Mouse (Mus musculus): ENCODE results near the gene Atp5e. TPM values are rescaled to one million over a fixed set of nuclear protein-coding genes. Genes with fewer than 3 reads are reported as not detected.

The Atp5e gene
- polyA plus RNA-seq, 1 experiment: 1,071 TPM

- Histone ChIP-seq H3K36me3 (ENCODE audit: control insufficient read depth, insufficient read depth, low read length) (no peaks in the 10 kb centered on the region), H3K27me3 (replicated peaks; ENCODE audit: control insufficient read depth, insufficient read depth, low read length) (no peaks in the 10 kb centered on the region), H3K4me3 (ENCODE audit: insufficient read depth, low read depth, low read length) (no peak overlapping the region), H3K4me1 (ENCODE audit: control insufficient read depth, insufficient read depth, low read length) (no peaks in the 10 kb centered on the region; the same call in 1 of the 2 replicates), H3K27ac (ENCODE audit: insufficient read depth, low read depth, low read length) (no peak overlapping the region)
- TF ChIP-seq POLR2A (IDR thresholded peaks at IDR 0.05; ENCODE audit: low read depth, low read length) (no peak), CTCF (conservative IDR thresholded peaks at IDR 0.05; ENCODE audit: insufficient read depth, insufficient read length, low read depth, low read length) (no peak)
- no peak for DNase-seq
- 86% methylated on average over 9 of the region's 9 CpGs for WGBS
Measured at GRCm38 (mm10) chr2:174439961-174440360, 23.9 kb downstream of the Atp5e start.

GRCm38 (mm10) chr2:174439450-174439838, 24.5 kb downstream of the Atp5e start:
- Histone ChIP-seq H3K36me3 (ENCODE audit: control insufficient read depth, insufficient read depth, low read length) (no peaks in the 10 kb centered on the region), H3K27ac (ENCODE audit: insufficient read depth, low read depth, low read length) (no peak overlapping the region), H3K4me1 (ENCODE audit: control insufficient read depth, insufficient read depth, low read length) (no peaks in the 10 kb centered on the region; the same call in 1 of the 2 replicates), H3K27me3 (replicated peaks; ENCODE audit: control insufficient read depth, insufficient read depth, low read length) (no peaks in the 10 kb centered on the region), H3K4me3 (ENCODE audit: insufficient read depth, low read depth, low read length) (no peak overlapping the region)
- WGBS: 82% methylated on average over 5 of the region's 5 CpGs
- DNase-seq: no peak
- no peak for TF ChIP-seq CTCF (conservative IDR thresholded peaks at IDR 0.05; ENCODE audit: insufficient read depth, insufficient read length, low read depth, low read length)
- TF ChIP-seq POLR2A (IDR thresholded peaks at IDR 0.05; ENCODE audit: low read depth, low read length): no peak

- H3K4me1 ChIP-seq (ENCODE audit: control insufficient read depth, insufficient read depth, low read length): no peaks in the 10 kb centered on the region; the same call in 1 of the 2 replicates
- TF ChIP-seq CTCF (conservative IDR thresholded peaks at IDR 0.05; ENCODE audit: insufficient read depth, insufficient read length, low read depth, low read length) (no peak), POLR2A (IDR thresholded peaks at IDR 0.05; ENCODE audit: low read depth, low read length) (peak; percentile 10)
- DNase-seq: peak; percentile 86
- 3% methylated on average over 38 of the region's 38 CpGs for WGBS
- H3K27ac ChIP-seq (ENCODE audit: insufficient read depth, low read depth, low read length): peak within 1 kb of the TSS; percentile 8; the same call in 1 of the 2 replicates
- H3K4me3 ChIP-seq (ENCODE audit: insufficient read depth, low read depth, low read length): peak within 1 kb of the TSS; percentile 85
- H3K36me3 ChIP-seq (ENCODE audit: control insufficient read depth, insufficient read depth, low read length): no peaks in the 10 kb centered on the region
- H3K27me3 ChIP-seq (replicated peaks; ENCODE audit: control insufficient read depth, insufficient read depth, low read length): no peaks in the 10 kb centered on the region
Measured at GRCm38 (mm10) chr2:174438737-174439449, 25.0 kb downstream of the Atp5e start, which contains the start of gene Ctsz. TSS of gene Ctsz (minus strand) at chr2:174439039.

- no peaks in the 10 kb centered on the region for H3K27me3 ChIP-seq (replicated peaks; ENCODE audit: control insufficient read depth, insufficient read depth, low read length)
- no peak for DNase-seq
- TF ChIP-seq CTCF (conservative IDR thresholded peaks at IDR 0.05; ENCODE audit: insufficient read depth, insufficient read length, low read depth, low read length): no peak
- TF ChIP-seq POLR2A (IDR thresholded peaks at IDR 0.05; ENCODE audit: low read depth, low read length): no peak
- peak overlapping the region; percentile 85 for H3K4me3 ChIP-seq (ENCODE audit: insufficient read depth, low read depth, low read length)
- WGBS: 73% methylated on average over 11 of the region's 11 CpGs
- no peaks in the 10 kb centered on the region for H3K36me3 ChIP-seq (ENCODE audit: control insufficient read depth, insufficient read depth, low read length)
- no peak overlapping the region for H3K27ac ChIP-seq (ENCODE audit: insufficient read depth, low read depth, low read length)
- H3K4me1 ChIP-seq (ENCODE audit: control insufficient read depth, insufficient read depth, low read length): no peaks in the 10 kb centered on the region; the same call in 1 of the 2 replicates
Measured at GRCm38 (mm10) chr2:174438181-174438580, 25.7 kb downstream of the Atp5e start.

- Histone ChIP-seq H3K27me3 (replicated peaks; ENCODE audit: control insufficient read depth, insufficient read depth, low read length) (no peaks in the 10 kb centered on the region), H3K4me1 (ENCODE audit: control insufficient read depth, insufficient read depth, low read length) (no peaks in the 10 kb centered on the region; the same call in 1 of the 2 replicates), H3K27ac (ENCODE audit: insufficient read depth, low read depth, low read length) (no peak overlapping the region), H3K4me3 (ENCODE audit: insufficient read depth, low read depth, low read length) (0 out of 2 replicates have a peak overlapping the region, but pooled peaks have one; percentile 85), H3K36me3 (ENCODE audit: control insufficient read depth, insufficient read depth, low read length) (no peaks in the 10 kb centered on the region)
- TF ChIP-seq CTCF (conservative IDR thresholded peaks at IDR 0.05; ENCODE audit: insufficient read depth, insufficient read length, low read depth, low read length) (no peak), POLR2A (IDR thresholded peaks at IDR 0.05; ENCODE audit: low read depth, low read length) (no peak)
- peak; percentile 48 for DNase-seq
- WGBS: 89% methylated on average over 4 of the region's 4 CpGs
Measured at GRCm38 (mm10) chr2:174437697-174437982, 26.3 kb downstream of the Atp5e start.

GRCm38 (mm10) chr2:174436916-174437696, 26.8 kb downstream of the Atp5e start:
- Histone ChIP-seq H3K4me1 (ENCODE audit: control insufficient read depth, insufficient read depth, low read length) (no peaks in the 10 kb centered on the region; the same call in 1 of the 2 replicates), H3K27me3 (replicated peaks; ENCODE audit: control insufficient read depth, insufficient read depth, low read length) (no peaks in the 10 kb centered on the region), H3K27ac (ENCODE audit: insufficient read depth, low read depth, low read length) (no peak overlapping the region), H3K36me3 (ENCODE audit: control insufficient read depth, insufficient read depth, low read length) (no peaks in the 10 kb centered on the region), H3K4me3 (ENCODE audit: insufficient read depth, low read depth, low read length) (no peak overlapping the region)
- 90% methylated on average over 7 of the region's 7 CpGs for WGBS
- TF ChIP-seq CTCF (conservative IDR thresholded peaks at IDR 0.05; ENCODE audit: insufficient read depth, insufficient read length, low read depth, low read length): no peak
- no peak for TF ChIP-seq POLR2A (IDR thresholded peaks at IDR 0.05; ENCODE audit: low read depth, low read length)
- DNase-seq: no peak

All from kidney, adult 2 months (tissue).